Mouse (Mus musculus): ENCODE data around the gene Cyb561d2.

The Cyb561d2 gene

DNA sequence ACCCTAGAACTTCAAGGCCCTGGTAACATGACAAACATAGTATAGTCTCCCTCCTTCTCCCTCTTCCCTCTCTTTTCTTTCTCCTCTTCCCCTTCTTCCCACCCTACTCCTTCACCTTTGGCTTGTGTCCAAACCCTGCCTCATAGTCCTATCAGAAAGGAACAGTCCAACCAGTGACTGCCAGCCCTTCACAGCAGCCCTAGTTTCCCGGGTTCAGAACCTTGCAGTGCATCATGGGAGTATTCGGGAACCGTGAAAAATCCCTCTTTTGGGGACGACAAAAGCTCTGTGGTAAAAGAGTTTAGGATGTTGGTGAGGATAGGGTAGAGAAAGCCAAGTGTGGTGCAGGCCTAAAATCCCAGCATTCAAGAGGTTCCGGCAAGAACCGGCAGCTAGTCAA, 21.7 kb downstream of the Cyb561d2 start:
- DNase-seq, result no peak

DNA sequence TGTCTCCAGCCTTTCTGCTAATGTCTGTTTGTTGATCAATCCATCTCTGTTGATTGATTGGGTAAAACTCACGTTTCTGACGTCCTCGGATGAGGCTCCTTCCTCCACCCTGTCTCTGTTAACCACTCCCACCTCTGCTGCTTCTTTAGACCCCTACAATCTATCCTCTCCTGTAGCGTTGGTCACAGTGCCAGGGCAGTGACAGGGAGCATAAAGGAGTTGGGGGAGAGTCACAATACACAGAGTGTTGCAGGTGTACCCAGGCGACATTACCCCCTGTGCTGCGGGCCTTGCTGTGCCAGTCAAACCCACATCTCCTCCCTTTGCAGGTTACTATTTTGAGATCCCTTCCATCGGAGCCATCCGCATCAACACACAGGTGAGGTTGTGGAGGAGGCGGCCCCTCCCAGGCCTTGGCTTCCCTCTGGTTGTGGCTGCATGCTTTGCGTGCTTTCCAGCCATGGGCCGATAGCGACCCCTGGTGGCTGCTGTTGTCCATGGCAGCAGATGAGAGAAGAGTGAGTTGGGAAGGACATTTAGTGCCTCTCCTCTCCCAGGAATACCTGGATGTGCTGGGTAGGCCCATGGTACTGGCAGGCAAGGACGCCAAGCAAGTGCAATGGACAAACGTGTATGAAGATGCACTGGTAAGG, 27.6 kb downstream of the Cyb561d2 start:
- DNase-seq, result peak; percentile 91

DNA sequence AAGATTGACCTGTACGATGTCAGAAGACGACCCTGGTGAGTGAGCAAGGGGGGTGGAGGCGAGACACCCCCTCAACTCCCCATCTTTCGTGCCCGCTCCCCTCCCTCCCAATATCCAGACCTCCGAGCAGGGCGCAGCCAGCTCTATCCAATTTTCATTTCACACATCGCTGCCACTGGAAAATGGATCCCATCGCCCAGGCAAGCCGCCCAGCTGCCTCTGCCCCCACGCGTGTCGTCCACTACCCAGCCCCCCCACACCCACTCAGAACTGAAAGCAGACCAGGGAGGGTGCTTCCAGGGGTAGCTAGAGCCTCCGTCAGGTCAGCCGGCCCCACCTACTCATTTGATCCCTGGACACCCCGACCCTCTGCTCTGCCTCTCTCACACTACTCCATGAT, 29.7 kb downstream of the Cyb561d2 start:
- DNase-seq, result no peak

DNA sequence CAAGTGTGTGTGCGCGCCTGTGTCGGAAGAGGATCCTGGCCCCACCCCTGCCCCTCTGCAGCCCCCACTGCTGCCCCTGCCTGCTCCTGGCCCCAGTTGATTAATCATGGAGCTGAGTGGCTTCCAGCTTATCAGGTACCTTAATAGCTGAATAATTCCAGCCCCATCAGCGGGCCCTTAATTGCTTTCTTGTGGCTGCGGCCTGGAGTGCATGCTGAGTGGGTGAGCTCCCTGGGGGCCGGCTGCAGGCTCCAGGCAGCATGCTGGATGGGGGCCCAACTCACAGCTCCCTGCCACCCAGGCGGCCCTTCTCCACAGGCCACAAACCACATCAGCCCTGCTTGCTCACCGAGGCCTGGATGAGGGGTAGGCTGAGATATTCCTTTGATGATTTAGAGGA, 30.6 kb downstream of the Cyb561d2 start:
- no peak for DNase-seq

DNA sequence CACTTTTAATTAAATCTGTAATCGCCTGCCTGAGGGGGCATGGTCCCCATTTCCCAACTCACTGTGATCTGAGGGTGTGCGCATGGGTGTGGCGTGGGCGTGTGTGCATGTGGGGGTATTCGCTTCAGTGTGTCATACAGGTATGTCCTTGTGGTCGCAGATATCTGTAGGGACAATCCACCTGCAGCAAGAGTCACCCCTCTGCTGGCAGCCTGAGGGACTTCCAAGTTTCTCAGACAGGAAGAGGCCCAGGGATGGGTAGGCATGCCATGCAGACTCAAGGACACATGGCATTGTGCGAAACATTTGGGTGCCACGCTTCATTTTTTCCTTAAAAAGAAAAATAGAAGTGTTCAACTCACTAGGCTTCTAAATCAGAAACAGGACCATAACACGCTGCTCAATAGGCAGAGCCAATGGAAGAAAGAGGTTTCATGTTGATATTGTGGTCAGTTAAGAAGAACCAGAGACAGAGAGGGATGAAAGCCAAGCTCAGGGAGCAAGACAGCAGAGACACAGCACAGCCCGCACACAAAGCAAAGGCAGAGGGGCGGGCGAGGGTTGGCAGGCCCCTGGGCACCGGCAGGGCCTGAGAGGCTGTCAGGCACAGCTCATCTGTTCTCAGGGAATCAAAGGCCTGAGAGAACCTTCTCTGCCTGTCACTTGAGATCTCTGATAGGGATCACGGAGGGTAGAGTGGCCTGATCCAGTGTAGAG, 31.5 kb downstream of the Cyb561d2 start:
- DNase-seq, result no peak

DNA sequence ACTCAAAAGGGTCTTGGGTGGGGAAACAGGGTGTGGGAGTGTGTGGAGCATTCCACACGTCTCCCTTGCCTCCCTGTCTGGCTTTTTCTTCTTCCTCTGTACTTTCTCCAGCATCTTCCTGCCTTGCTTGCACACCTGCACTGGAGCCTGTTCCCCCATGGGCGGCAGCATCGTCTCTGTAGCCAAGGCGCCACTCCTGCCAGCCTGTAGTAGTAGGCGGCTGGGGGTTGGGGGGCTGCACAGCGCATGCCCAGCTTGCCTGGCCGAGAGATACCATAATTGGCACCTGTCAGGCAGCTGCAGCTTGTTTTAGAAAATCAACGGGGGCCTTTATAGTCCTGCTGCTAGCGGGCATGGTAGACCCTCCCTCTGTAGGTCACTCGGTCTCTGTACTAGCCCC, 33.7 kb downstream of the Cyb561d2 start:
- DNase-seq, result no peak

DNA sequence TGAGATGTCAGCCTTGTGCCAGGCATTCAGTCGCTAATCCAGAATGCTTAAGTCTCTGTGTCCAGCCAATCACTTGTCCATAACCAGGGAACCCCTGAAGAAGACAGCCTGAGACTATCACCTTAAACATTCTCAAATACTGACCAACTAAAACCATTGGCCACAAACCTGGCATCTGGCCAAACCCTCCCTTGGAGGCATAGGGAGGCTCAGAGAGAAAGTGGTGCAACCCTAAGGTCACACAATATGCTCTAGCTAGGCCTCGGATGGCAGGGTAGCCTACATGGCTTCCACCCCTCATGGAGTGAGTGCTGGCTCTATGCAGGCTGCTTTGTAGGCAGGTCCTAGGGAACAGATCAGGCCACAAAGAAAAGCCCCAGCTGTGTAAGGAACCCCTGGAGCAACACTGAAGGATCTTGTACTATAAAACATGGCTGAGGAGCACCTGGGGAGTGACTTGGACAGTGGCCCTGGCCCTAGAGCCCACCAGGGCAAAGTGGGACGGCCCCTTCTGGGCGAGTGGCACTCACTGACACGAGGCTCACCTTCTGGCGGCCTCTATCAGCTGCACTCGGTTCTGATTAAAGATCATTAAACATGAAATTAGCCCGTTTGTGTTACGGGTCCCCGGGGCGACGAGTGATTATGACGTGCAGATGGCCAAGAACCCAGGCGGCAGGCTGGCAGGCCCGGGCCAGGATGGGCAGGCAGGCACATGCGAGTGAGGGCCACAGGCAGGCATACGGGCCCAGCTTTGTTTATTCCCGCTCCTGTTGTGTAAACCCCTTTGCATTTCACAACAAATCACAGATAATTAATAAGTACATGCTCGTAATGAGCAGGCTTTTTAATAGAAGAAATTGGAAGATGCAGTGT, 37.1 kb downstream of the Cyb561d2 start:
- DNase-seq, result no peak

DNA sequence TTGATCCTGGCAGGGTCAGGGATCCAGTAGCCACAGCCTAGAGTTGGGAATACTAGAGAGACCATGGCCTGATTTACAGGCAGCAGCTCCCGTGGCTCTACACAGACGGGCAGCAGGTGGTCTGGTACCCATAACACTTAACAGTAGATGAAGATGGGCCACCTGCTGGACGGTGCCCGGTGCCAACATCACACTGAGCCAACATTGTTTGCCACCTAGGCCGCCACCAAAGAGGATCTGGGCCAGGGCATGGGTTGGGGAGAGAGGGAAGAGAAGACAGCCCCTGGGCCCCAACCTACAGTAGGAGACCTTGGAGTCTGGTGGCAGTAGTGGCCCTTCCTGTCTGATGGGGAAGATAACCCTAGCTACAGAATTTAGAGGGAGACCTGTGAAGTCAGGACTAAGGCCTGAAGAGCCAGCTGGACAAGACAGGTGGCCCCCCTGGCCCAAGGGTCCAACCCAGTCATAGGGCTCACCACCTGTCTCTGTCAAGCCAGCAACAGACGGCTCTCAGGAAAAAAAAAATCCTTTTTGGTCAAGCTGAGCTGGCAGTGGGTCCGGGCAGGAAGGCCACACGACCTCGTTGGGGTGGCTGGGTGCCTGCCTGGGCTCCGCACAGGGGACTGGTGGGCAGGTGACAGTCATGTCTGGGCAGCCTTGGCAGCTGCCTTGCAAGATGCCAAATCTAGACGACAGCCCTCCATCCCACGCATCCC, 39.7 kb downstream of the Cyb561d2 start:
- peak; percentile 76 for DNase-seq

DNA sequence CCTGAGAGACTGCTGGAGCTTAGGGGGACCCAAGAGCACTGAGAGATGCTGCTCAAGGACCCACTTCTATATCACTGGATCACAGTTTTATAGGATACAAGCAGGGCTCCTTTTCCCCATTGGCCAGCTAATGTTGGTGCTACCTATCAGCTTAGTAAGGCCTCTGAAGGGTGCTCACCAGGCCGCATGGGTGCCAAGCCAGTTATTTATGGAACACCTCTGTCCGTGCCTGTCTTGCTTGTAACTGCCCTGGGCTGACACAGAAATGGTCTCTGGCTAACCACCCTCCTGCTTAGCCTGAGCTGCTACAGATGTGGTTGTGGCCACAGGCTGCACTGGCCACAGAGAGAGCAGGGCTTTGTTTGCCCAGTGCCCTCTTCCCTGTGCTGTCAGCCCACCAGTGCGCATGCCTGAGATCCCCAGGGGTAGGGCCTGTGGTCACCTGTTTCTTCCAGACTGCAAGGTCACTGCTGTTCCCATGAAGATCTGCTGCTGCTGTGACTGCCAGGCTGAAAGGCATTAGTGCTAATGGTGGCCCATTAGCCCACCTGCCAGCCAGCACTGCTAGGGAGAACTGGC, 41.2 kb downstream of the Cyb561d2 start:
- no peak for DNase-seq

DNA sequence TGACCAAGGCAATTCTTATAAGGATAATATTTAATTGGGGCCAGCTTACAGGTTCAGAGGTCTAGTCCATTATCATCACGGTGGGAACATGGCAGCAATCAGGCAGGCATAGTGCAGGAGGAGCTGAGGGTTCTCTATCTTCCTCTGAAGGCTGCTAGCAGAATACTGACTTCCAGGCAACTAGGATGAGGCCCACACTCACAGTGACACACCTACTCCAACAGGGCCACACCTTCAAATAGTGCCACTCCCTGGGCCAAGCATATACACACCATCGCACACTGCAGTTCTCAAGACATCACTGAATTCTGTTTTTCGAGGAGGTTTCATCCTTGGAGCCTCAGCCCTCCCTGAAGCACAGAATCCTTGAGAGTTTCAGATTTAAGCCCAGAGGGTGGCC, 45.6 kb downstream of the Cyb561d2 start:
- no peak for DNase-seq

DNA sequence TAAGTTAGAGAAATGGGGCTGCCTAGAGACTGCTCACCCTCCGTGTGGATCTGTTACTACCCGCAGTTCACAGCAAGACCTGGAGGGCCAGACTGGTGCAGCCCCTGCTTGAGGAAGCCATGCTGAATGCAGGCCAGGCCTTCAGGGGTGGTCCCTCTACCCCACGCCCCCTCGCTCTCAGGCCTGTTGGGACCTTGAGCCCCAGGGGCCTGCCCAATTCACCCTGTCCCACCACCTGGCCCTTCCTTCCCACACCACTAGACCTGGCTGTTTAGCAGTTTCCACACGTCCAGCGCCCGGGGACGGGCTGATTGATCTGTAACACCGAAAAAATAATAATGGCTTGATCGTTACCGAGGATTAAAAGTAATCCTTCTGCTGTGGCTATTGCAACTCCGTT, 47.8 kb downstream of the Cyb561d2 start:
- DNase-seq, result no peak

DNA sequence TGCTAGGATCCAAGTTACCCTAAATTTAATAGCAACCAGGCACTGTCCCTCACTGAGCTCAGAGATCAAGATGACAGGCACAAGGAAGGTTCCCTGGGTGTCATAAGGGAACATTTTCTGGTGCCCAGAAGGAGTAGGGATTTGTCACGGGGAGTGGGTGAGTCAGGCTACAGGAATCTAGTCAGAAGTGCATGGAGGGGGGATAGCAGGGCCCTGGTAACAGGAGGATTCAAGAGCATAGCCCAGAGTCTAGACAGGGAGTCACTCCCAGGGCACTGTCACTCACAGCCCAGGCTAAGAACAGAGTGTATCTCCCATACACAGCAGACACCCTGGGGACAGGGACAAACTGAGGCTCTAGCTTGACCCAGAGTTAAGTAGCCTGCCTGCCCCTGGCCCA, 48.5 kb downstream of the Cyb561d2 start:
- DNase-seq, result no peak

DNA sequence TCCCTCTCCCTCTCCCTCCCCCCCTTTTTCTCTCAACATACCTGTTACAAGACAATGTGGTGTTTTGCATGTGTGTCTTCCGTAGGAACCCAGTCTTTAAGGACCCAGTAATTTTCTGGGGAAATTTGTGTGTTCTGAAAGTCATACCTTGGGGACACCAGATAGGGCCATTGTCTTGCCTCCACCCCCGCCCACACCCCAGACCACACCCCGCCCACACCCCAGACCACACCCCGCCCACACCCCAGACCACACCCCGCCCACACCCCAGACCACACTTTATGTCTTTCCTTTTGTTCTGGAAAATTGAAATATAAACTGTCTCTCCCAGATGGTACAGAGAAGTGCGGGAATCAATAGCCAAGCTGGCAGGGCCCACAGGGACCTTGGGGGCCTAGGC, 51.4 kb downstream of the Cyb561d2 start:
- DNase-seq, result no peak

DNA sequence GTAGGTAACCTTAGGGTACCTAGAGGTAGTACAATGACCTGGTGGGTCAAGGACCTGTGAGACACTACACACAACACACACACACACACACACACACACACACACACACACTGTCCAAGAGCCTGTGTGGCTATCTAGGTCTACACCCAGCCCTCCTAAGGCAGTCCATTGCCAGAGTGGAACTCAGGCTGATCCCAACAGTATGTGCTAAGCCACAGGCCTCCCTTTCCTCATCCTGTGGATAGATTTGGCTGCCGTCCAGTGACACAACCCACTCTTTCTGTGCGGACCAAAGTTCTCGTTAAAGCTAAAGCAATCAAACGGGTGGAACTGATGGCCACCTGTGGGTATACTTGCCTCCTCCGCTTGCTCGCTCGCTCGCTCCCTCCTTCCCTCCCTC, 51.8 kb downstream of the Cyb561d2 start:
- DNase-seq, result no peak
